ENCODE assay signal across 25 mouse cellular contexts in genomic region chr3:79971542-79971941, GRCm38 (mm10).
"Had no signal": no experiment of that assay in that cellular context is flagged by ENCODE, and none has a peak within 500 bp of the region (broad histone marks: within the 10 kb centered on the region; RNA-seq: fewer than 3 reads in every experiment).

No protein-coding gene starts in this region.

- H3K27ac ChIP-seq: heart, embryonic 13.5 days; hindbrain, embryonic 13.5 days; hindbrain, embryonic 15.5 days; hindbrain, postnatal 0 days; kidney, embryonic 15.5 days; kidney, postnatal 0 days; limb, embryonic 13.5 days; limb, embryonic 15.5 days; liver, embryonic 12.5 days had no signal

- H3K9ac ChIP-seq: forebrain, postnatal 0 days; heart, embryonic 13.5 days; heart, embryonic 15.5 days; hindbrain, embryonic 13.5 days; hindbrain, embryonic 15.5 days; kidney, embryonic 15.5 days; limb, embryonic 13.5 days; limb, embryonic 15.5 days; liver, embryonic 12.5 days had no signal

- H3K4me1 ChIP-seq: hindbrain, embryonic 15.5 days; limb, embryonic 13.5 days; limb, embryonic 15.5 days had no signal

- H3K4me3 ChIP-seq: heart, adult 2 months; heart, embryonic 13.5 days; heart, embryonic 15.5 days; hindbrain, embryonic 13.5 days; hindbrain, embryonic 15.5 days; kidney, embryonic 15.5 days; limb, embryonic 13.5 days; limb, embryonic 15.5 days; liver, embryonic 12.5 days had no signal

- H3K4me2 ChIP-seq: heart, embryonic 11.5 days; heart, embryonic 13.5 days; heart, embryonic 15.5 days; hindbrain, embryonic 13.5 days; hindbrain, embryonic 15.5 days; kidney, embryonic 15.5 days; limb, embryonic 13.5 days; limb, embryonic 15.5 days; liver, embryonic 12.5 days had no signal

- H3K27me3 ChIP-seq: heart, embryonic 13.5 days; heart, embryonic 15.5 days; hindbrain, embryonic 13.5 days; hindbrain, embryonic 15.5 days; kidney, embryonic 15.5 days; limb, embryonic 13.5 days; limb, embryonic 15.5 days; liver, embryonic 12.5 days had no signal

- ATAC-seq: forebrain, postnatal 0 days; hindbrain, postnatal 0 days; liver, embryonic 12.5 days had no signal

- DNase-seq: forebrain, postnatal 0 days; gastrocnemius, postnatal 10 days; gastrocnemius, postnatal 36 days; heart, adult 11 months; heart, adult 2 months; heart, postnatal 14 days; heart, postnatal 36 days; kidney, adult 11 months; kidney, adult 2 months; kidney, adult 9 months; kidney, postnatal 14 days; kidney, postnatal 36 days; layer of hippocampus, postnatal 36 days; left cerebral cortex, postnatal 4 days had no signal

- H3K9me3 ChIP-seq: heart, embryonic 13.5 days; heart, embryonic 15.5 days; hindbrain, embryonic 13.5 days; hindbrain, embryonic 15.5 days; kidney, embryonic 15.5 days; limb, embryonic 13.5 days; limb, embryonic 15.5 days; liver, embryonic 12.5 days had no signal

- H3K36me3 ChIP-seq: heart, embryonic 13.5 days; heart, embryonic 15.5 days; hindbrain, embryonic 13.5 days; hindbrain, embryonic 15.5 days; kidney, embryonic 15.5 days; limb, embryonic 13.5 days; limb, embryonic 15.5 days; liver, embryonic 12.5 days had no signal
